Mouse (Mus musculus) heart, postnatal 0 days (tissue): ENCODE data around the gene Unc13b.

ENCODE experiments used
- CTCF ChIP-seq: IDR thresholded peaks from 2 replicates; pipeline ENCODE4 v1.5.1; 2016; ENCODE audit warnings: antibody characterized with exemption, control low read depth, low read depth
- EP300 ChIP-seq: IDR thresholded peaks from 2 replicates; pipeline ENCODE4 v1.6.1; 2016; ENCODE audit warnings: antibody characterized with exemption, low read depth

- TF ChIP-seq CTCF, result no peak
- no peak for TF ChIP-seq EP300
Observed at GRCm38 (mm10) chr4:43187439-43187838, 128.7 kb downstream of the Unc13b start.
